Mouse (Mus musculus) thymus, adult 2 months (tissue): ENCODE data around the gene Pygb.

Experiments
- CTCF ChIP-seq: fragments of 200-500 bp; IDR thresholded peaks from 2 replicates; pipeline ENCODE4 v1.5.1; 2012; ENCODE audit warnings: mild to moderate bottlenecking, control low read depth, low read length, moderate library complexity, borderline replicate concordance; ENCODE audit not compliant: control insufficient read depth, poor library complexity, insufficient read depth; ENCODE audit errors: extremely low read depth
- POLR2A ChIP-seq: fragments of 200-500 bp; IDR thresholded peaks from 2 replicates; pipeline ENCODE4 v1.6.1; 2012; ENCODE audit warnings: mild to moderate bottlenecking, low read length, control low read depth, moderate library complexity; ENCODE audit not compliant: control insufficient read depth, poor library complexity, insufficient read depth; ENCODE audit errors: extremely low read depth

DNA sequence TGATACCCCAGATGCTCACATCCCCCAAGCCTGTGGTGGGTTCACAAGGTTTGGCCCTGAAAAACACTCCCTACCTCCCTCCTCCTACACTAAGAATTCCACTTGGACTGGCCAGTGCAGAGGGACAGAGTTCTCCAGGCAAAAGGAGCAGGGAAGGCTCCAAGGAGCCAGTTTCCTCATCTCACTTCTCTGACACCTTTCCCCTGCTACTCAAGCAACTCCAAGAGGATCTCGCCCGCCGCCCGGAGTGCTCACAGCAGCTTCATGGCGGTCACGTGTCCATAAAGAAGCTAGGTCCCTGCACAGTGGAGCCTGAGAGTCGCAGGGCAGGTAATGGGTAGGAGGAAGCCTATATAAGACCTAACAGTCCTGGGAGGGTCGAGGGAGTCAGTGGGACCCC is 14.5 kb upstream of the Pygb start:
- no peak for TF ChIP-seq CTCF
- no peak for TF ChIP-seq POLR2A
